Mouse (Mus musculus): ENCODE data around the gene Zbtb8b. TPM values are rescaled to one million over a fixed set of nuclear protein-coding genes. Genes with fewer than 3 reads are reported as not detected.
"Not testable (repeated sequence)": the region's sequence is repeated elsewhere in the genome, so short reads cannot be mapped to it uniquely, and the experiment has no call there.

The Zbtb8b gene
- polyA plus RNA-seq, 1 experiment, result not detected

DNA sequence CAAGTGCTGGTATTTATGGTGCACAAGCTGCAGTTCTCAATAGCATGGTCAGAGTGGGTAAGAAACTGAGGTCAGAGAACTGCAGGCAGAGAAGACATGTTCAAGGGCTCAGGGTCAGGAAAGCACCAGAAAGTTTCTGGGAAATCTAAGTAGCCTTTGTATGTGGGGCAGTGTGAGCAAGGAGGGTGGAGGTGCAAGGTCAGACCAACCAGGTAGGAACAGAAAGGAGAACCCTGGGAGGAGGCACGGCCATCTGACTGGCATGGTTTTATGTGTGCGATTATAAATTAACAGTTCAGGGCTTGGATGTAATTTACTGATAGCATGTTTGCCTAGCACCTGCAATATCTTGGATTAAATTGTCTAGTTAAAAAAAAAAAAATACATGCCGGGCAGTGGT is 19.1 kb upstream of the Zbtb8b start:
- Histone ChIP-seq H3K4me1 (peaks cover 40% of the 10 kb centered on the region), H3K36me3 (replicated peaks; ENCODE audit: low read length) (peaks cover 22% of the 10 kb centered on the region), H3K4me3 (replicated peaks) (no peak overlapping the region), H3K27me3 (replicated peaks) (no peaks in the 10 kb centered on the region), H3K9me3 (no peaks in the 10 kb centered on the region)
- no peak for TF ChIP-seq FLI1 (IDR thresholded peaks at IDR 0.05; ENCODE audit: low read length)
- TF ChIP-seq GATA1 (IDR thresholded peaks at IDR 0.05; ENCODE audit: borderline replicate concordance, low read length), result no peak

DNA sequence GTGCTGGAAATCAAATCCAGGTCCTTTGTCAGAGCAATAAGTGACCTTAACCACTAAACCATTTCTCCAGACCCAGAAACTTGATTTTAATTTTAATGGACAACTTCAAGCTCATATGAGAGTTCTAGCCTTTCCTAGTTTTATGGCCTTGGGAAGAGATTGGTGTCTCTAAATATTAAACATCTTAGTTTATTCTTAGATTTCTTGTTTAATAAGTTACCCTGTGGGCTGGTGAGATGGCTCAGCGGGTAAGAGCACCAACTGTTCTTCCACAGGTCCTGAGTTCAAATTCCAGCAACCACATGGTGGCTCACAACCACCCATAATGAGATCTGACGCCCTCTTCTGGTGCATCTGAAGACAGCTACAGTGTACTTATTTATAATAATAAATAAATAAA is 16.7 kb upstream of the Zbtb8b start:
- H3K4me1 ChIP-seq, result peaks cover 17% of the 10 kb centered on the region
- not testable (repeated sequence) for H3K36me3 ChIP-seq (replicated peaks; ENCODE audit: low read length); H3K9me3 ChIP-seq; H3K4me3 ChIP-seq (replicated peaks); H3K27me3 ChIP-seq (replicated peaks)

DNA sequence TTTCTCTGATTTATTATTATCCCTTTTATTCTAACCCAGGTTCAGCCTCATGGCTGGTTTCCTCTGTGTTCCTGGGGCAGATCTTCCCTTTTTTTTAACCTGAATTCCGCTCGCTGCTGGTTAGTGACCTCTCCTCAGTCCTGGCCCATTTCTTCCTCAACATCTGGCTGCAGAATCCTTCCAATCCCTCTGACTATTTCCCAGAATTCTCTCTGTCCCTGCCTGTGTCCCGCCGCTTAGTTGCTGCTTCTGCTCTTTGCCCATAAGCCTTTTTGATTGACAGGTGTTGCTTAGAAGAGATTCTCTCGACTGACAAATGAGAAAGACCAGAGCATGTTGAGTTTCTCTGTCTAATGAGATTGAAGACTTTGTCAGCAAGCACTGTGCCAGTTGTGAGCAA is 15.5 kb upstream of the Zbtb8b start:
- H3K9me3 ChIP-seq, result peaks cover 8% of the 10 kb centered on the region
- TF ChIP-seq GATA1 (IDR thresholded peaks at IDR 0.05; ENCODE audit: borderline replicate concordance, low read length) (no peak), FLI1 (IDR thresholded peaks at IDR 0.05; ENCODE audit: low read length) (no peak)

DNA sequence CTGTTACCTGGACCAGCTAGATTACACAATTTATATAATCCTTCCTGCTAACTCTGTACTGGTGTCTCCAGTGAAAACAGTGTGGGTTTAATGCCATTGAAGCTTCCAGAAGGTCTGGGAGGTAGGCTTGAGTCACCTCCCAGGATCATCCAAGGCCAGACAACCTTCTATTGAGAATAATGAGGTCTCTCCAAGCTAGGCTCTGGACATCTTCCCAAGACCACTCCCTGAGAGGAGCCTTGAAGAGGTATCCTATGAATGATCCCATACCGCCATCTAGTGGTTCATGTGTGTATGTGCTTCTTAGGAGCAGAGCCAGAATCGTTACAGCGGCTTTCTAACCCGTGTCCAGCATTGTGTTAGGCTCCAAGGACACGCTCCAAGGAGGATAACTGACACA is 14.6 kb upstream of the Zbtb8b start:
- Histone ChIP-seq H3K4me1 (peaks cover 12% of the 10 kb centered on the region), H3K36me3 (replicated peaks; ENCODE audit: low read length) (no peaks in the 10 kb centered on the region), H3K9me3 (peaks cover 8% of the 10 kb centered on the region), H3K4me3 (replicated peaks) (peak overlapping the region; percentile 47), H3K27me3 (replicated peaks) (no peaks in the 10 kb centered on the region)
- TF ChIP-seq FLI1 (IDR thresholded peaks at IDR 0.05; ENCODE audit: low read length) (no peak), GATA1 (IDR thresholded peaks at IDR 0.05; ENCODE audit: borderline replicate concordance, low read length) (no peak)

More for the DNA sequence above, 15.5 kb upstream of the Zbtb8b start:
- H3K36me3 ChIP-seq (replicated peaks; ENCODE audit: low read length), result no peaks in the 10 kb centered on the region
- H3K4me1 ChIP-seq, result peaks cover 17% of the 10 kb centered on the region
- no peak overlapping the region for H3K4me3 ChIP-seq (replicated peaks)
- H3K27me3 ChIP-seq (replicated peaks), result no peaks in the 10 kb centered on the region

DNA sequence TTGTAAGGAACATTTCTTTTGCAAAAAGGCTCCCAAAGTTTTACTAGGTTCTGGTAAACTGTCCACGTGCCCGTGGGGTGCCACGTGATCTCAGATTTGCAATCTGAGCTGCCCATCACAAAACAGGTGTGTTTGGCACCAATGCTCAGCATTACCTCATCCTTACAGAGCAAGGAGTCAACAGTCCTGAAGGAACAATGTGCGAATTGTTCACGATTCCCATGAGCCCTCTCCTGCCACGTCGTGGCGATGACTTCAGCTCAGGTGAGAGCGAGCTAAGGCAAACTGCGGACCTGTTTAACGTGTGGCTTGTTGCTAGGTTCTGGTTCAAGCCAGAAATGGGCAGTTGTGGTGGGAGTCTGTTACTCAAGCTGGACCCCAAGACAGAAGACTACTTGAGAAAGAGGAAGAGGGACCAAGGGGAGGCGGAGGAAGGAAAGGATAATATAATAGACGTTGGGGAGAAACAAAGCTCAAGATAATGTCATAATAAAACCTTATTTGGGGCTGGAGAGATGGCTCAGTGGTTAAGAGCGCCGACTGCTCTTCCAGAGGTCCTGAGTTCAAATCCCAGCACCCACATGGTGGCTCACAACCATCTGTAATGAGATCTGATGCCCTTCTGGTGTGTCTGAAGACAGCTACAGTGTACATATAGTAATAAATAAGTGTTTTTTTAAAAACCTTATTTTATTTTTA is 11.0 kb upstream of the Zbtb8b start:
- H3K4me1 ChIP-seq, result peaks cover 24% of the 10 kb centered on the region
- H3K4me3 ChIP-seq (replicated peaks), result no peak overlapping the region
- H3K36me3 ChIP-seq (replicated peaks; ENCODE audit: low read length), result no peaks in the 10 kb centered on the region
- peaks cover 7% of the 10 kb centered on the region for H3K27me3 ChIP-seq (replicated peaks)
- H3K9me3 ChIP-seq, result peaks cover 8% of the 10 kb centered on the region
- TF ChIP-seq GATA1 (IDR thresholded peaks at IDR 0.05; ENCODE audit: borderline replicate concordance, low read length), result no peak
- no peak for TF ChIP-seq FLI1 (IDR thresholded peaks at IDR 0.05; ENCODE audit: low read length)

DNA sequence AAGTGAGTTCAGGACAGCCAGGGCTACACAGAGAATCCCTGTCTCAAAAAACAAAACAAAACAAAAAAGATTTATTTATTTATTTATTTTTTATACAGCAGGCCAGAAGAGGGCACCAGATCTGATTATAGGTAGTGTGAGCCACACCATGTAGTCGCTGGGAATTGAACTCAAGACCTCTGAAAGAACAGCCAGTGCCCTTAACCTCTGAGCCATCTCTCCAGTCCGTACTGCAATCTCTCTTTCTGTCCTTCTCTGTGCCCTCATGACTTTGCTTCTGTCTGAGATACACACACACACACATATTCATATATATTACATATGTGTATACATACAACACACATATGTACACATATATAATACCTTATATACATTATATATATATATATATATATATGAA is 10.2 kb upstream of the Zbtb8b start:
- Histone ChIP-seq H3K4me3 (replicated peaks) (no peak overlapping the region), H3K9me3 (peaks cover 8% of the 10 kb centered on the region), H3K27me3 (replicated peaks) (peaks cover 7% of the 10 kb centered on the region), H3K4me1 (peaks cover 27% of the 10 kb centered on the region), H3K36me3 (replicated peaks; ENCODE audit: low read length) (no peaks in the 10 kb centered on the region)
- TF ChIP-seq GATA1 (IDR thresholded peaks at IDR 0.05; ENCODE audit: borderline replicate concordance, low read length) (no peak), FLI1 (IDR thresholded peaks at IDR 0.05; ENCODE audit: low read length) (no peak)

DNA sequence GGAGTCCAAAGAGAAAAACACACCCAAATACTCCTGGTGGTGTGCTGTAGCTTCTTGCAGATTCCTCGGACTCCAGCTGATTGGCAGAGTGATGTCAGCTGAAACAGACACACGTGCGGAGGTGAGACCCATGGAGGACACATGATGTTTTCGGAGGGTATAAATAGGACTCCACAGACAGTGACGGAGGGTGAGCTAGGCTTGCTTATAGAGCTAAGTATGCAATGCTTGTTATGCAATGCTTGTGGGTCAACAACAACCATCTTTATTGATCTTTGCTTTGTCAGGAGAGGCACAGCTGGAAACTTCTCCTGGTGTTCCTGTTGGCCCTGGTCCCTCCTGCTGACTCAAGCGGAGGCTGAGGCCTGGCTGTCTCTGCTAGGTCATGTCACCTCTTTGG is 8.1 kb upstream of the Zbtb8b start:
- Histone ChIP-seq H3K27me3 (replicated peaks) (peaks cover 7% of the 10 kb centered on the region), H3K4me1 (peaks cover 28% of the 10 kb centered on the region), H3K36me3 (replicated peaks; ENCODE audit: low read length) (no peaks in the 10 kb centered on the region), H3K4me3 (replicated peaks) (no peak overlapping the region), H3K9me3 (peaks cover 5% of the 10 kb centered on the region)
- TF ChIP-seq FLI1 (IDR thresholded peaks at IDR 0.05; ENCODE audit: low read length) (no peak), GATA1 (IDR thresholded peaks at IDR 0.05; ENCODE audit: borderline replicate concordance, low read length) (no peak)

DNA sequence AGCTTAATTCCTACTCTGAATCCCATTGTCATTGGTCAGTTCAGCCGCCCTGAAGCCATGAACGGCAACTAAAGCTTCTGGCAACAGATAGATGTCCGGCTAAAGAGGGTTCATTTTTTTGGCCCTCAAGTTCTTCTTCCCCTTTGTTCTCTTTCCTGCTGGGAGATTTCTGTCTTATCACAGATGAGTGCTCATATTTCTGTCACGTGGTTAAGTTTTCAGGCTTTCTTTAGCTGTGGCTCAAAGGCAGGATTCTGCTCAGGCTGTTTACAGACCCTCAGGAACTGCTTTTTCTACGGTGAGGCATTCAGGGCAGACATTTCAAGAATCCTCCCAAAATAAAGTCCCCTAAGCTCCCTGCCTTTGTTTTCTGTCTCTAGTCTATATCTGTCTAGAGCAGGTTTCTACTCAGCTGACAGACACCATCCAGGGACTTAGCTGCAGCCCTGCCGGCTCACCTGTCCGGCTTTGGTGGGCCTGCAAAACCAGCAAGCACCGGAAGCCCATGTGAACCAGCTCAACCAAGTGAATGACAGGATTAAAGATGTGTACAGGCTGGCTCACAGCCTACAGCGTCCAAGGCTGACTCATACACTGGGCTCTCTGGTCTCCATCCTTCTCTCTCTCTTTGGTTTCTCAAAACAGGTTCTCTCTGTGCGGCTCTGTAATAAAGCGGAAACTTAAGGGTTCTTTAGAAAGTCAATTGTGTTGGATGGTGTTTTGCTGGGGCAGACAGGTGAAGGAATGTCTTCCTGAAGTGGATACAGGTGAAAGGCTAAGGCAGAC is 7.3 kb upstream of the Zbtb8b start:
- peaks cover 28% of the 10 kb centered on the region for H3K4me1 ChIP-seq
- H3K27me3 ChIP-seq (replicated peaks), result peaks cover 12% of the 10 kb centered on the region
- no peaks in the 10 kb centered on the region for H3K9me3 ChIP-seq
- no peaks in the 10 kb centered on the region for H3K36me3 ChIP-seq (replicated peaks; ENCODE audit: low read length)
- TF ChIP-seq FLI1 (IDR thresholded peaks at IDR 0.05; ENCODE audit: low read length), result no peak
- no peak for TF ChIP-seq GATA1 (IDR thresholded peaks at IDR 0.05; ENCODE audit: borderline replicate concordance, low read length)
- H3K4me3 ChIP-seq (replicated peaks), result no peak overlapping the region

DNA sequence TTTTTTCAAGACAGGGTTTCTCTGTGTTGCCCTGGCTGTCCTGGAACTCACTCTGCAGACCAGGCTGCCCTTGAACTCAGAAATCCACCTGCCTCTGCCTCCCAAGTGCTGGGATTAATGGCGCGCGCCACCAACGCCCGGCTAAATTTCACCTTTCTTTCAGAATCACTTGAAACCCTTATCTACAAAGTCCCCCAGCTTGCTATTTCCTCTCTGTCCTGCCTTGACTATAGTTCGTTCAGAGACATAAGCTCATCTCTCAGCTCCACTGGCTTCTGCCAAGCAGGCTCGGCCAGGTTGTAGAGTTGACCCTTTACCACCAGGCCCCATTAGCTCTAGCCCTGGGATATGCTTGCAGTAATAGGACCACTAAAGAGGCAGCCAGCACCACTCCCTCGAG is 6.7 kb upstream of the Zbtb8b start:
- Histone ChIP-seq H3K9me3 (no peaks in the 10 kb centered on the region), H3K4me1 (peaks cover 28% of the 10 kb centered on the region), H3K27me3 (replicated peaks) (peaks cover 18% of the 10 kb centered on the region), H3K36me3 (replicated peaks; ENCODE audit: low read length) (no peaks in the 10 kb centered on the region), H3K4me3 (replicated peaks) (no peak overlapping the region)
- TF ChIP-seq GATA1 (IDR thresholded peaks at IDR 0.05; ENCODE audit: borderline replicate concordance, low read length) (no peak), FLI1 (IDR thresholded peaks at IDR 0.05; ENCODE audit: low read length) (no peak)

DNA sequence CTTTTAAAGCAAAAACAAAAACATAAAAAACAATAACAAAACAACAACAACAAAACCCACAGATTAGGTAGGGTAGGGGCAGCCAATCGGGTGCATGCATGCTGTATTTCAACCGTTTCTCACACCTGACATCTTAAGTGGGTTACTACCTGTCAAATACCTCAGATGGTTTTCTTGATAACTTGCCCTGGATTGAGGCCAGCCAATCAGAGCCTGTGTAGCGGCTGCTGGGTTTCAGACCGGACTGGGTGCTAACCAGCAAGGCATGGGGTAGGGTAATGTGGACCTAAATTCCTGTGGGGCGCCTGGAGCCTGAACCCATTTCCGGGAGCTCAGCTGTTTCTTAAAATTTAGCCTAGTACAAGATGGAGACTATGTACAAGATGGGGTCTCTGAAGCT is 492 bp upstream of the Zbtb8b start:
- peaks cover 22% of the 10 kb centered on the region for H3K4me1 ChIP-seq
- H3K36me3 ChIP-seq (replicated peaks; ENCODE audit: low read length), result no peaks in the 10 kb centered on the region
- TF ChIP-seq FLI1 (IDR thresholded peaks at IDR 0.05; ENCODE audit: low read length), result no peak
- TF ChIP-seq GATA1 (IDR thresholded peaks at IDR 0.05; ENCODE audit: borderline replicate concordance, low read length), result no peak
- H3K4me3 ChIP-seq (replicated peaks), result no peak overlapping the region
- no peaks in the 10 kb centered on the region for H3K9me3 ChIP-seq
- peaks cover 60% of the 10 kb centered on the region for H3K27me3 ChIP-seq (replicated peaks)

Data from megakaryocyte, embryonic 14.5 days (primary cell).